Mouse (Mus musculus) intestine, embryonic 16.5 days (tissue): Measurements from ENCODE around the gene Prkn. TPM values are rescaled to one million over a fixed set of nuclear protein-coding genes. Genes with fewer than 3 reads are reported as not detected.

Experiments
- ATAC-seq: fragments of 200-750 bp; cut with Nextera tagmentation; 2 replicates; pipeline ENCODE4 v1.8.0; 2017; ENCODE audit warnings: moderate TSS enrichment, moderate library complexity
- H3K27ac ChIP-seq: fragments of 300-500 bp; sonication (generic); 2 replicates; pipeline ENCODE4 v1.5.1; 2014; ENCODE audit warnings: mild to moderate bottlenecking, low read length
- H3K27me3 ChIP-seq: fragments of 300-500 bp; sonication (generic); replicated peaks from 2 replicates; pipeline ENCODE4 v1.6.1; 2014; ENCODE audit warnings: low read length, control low read depth, mixed read lengths; ENCODE audit not compliant: control insufficient read depth, insufficient read depth
- H3K36me3 ChIP-seq: fragments of 300-500 bp; sonication (generic); 2 replicates; pipeline ENCODE4 v1.6.1; 2014; ENCODE audit warnings: low read length, control low read depth; ENCODE audit not compliant: control insufficient read depth, insufficient read depth
- H3K4me1 ChIP-seq: fragments of 300-500 bp; sonication (generic); 2 replicates; pipeline ENCODE4 v1.6.1; 2014; ENCODE audit warnings: low read length, control low read depth, mixed read lengths; ENCODE audit not compliant: control insufficient read depth, insufficient read depth
- H3K4me2 ChIP-seq: fragments of 300-500 bp; sonication (generic); 2 replicates; pipeline ENCODE4 v1.6.1; 2014; ENCODE audit warnings: low read depth, low read length, control low read depth
- H3K4me3 ChIP-seq: fragments of 300-500 bp; sonication (generic); 2 replicates; pipeline ENCODE4 v1.5.1; 2014; ENCODE audit warnings: mild to moderate bottlenecking, low read length
- H3K9ac ChIP-seq: fragments of 300-500 bp; sonication (generic); 2 replicates; pipeline ENCODE4 v1.6.1; 2014; ENCODE audit warnings: low read depth, low read length
- H3K9me3 ChIP-seq: fragments of 300-500 bp; sonication (generic); 2 replicates; pipeline ENCODE4 v1.6.1; 2016; ENCODE audit warnings: low read length, control low read depth; ENCODE audit not compliant: control insufficient read depth
- WGBS: fragments of 180-500 bp; shearing (Covaris S2); extraction: QIAGEN DNeasy Blood & Tissue Kit; methylation state at CpG from one replicate; pipeline ENCODE4 v1.1.7; 2014; 5-methylcytosine and 5-hydroxymethylcytosine counted together
- polyA plus RNA-seq: library from polyadenylated mRNA; unstranded; fragments of >200 nt; fragmentation: Nextera tagmentation; extraction: Ambion mirVana; gene quantifications from 2 replicates; pipeline ENCODE4 v1.2.1, GENCODE M21; 2015

Prkn gene
- polyA plus RNA-seq, 1 experiment from 2014 or later, result 1.3 TPM

GRCm38 (mm10) chr17:12030556-12031160 lies 1190.5 kb downstream of the Prkn start:
- no peaks in the 10 kb centered on the region for H3K9me3 ChIP-seq
- peaks cover 15% of the 10 kb centered on the region for H3K4me1 ChIP-seq
- 18% methylated on average over 11 of the region's 11 CpGs for WGBS
- no peak overlapping the region for H3K27ac ChIP-seq
- H3K9ac ChIP-seq, result no peak overlapping the region
- H3K27me3 ChIP-seq, result no peaks in the 10 kb centered on the region
- H3K4me3 ChIP-seq, result no peak overlapping the region
- peak; percentile 41 for ATAC-seq
- peak overlapping the region; percentile 14; the same call in 1 of the 2 replicates for H3K4me2 ChIP-seq
- no peaks in the 10 kb centered on the region for H3K36me3 ChIP-seq

GRCm38 (mm10) chr17:12031203-12031942 lies 1191.2 kb downstream of the Prkn start:
- Histone ChIP-seq H3K4me2 (peak overlapping the region; percentile 14; the same call in 1 of the 2 replicates), H3K9ac (no peak overlapping the region), H3K27ac (no peak overlapping the region), H3K27me3 (no peaks in the 10 kb centered on the region), H3K4me3 (no peak overlapping the region), H3K4me1 (peaks cover 15% of the 10 kb centered on the region), H3K9me3 (no peaks in the 10 kb centered on the region), H3K36me3 (no peaks in the 10 kb centered on the region)
- whole genome bisulfite sequencing, result 3% methylated on average over 10 of the region's 10 CpGs
- peak; percentile 41 for ATAC-seq

- WGBS, result 53% methylated on average over 10 of the region's 10 CpGs
- no peak overlapping the region for H3K4me2 ChIP-seq
Measured at GRCm38 (mm10) chr17:12032014-12032791, 1192.0 kb downstream of the Prkn start.

GRCm38 (mm10) chr17:12035386-12035785 lies 1195.2 kb downstream of the Prkn start:
- Histone ChIP-seq H3K27ac (no peak overlapping the region), H3K27me3 (no peaks in the 10 kb centered on the region), H3K9ac (no peak overlapping the region), H3K9me3 (no peaks in the 10 kb centered on the region), H3K4me3 (no peak overlapping the region), H3K36me3 (no peaks in the 10 kb centered on the region), H3K4me1 (peaks cover 12% of the 10 kb centered on the region), H3K4me2 (no peak overlapping the region)
- 55% methylated on average over 5 of the region's 5 CpGs for WGBS
- ATAC-seq, result no peak

More at GRCm38 (mm10) chr17:12032014-12032791, 1192.0 kb downstream of the Prkn start:
- H3K36me3 ChIP-seq, result no peaks in the 10 kb centered on the region
- H3K9me3 ChIP-seq, result no peaks in the 10 kb centered on the region
- no peak for ATAC-seq
- peaks cover 15% of the 10 kb centered on the region for H3K4me1 ChIP-seq
- no peak overlapping the region for H3K4me3 ChIP-seq
- no peaks in the 10 kb centered on the region for H3K27me3 ChIP-seq
- H3K27ac ChIP-seq, result no peak overlapping the region
- no peak overlapping the region for H3K9ac ChIP-seq

GRCm38 (mm10) chr17:12036205-12036604 lies 1196.0 kb downstream of the Prkn start:
- no peak overlapping the region for H3K4me3 ChIP-seq
- H3K9ac ChIP-seq, result no peak overlapping the region
- peaks cover 6% of the 10 kb centered on the region; the same call in 1 of the 2 replicates for H3K4me1 ChIP-seq
- 44% methylated on average over 6 of the region's 6 CpGs for WGBS
- ATAC-seq, result no peak
- no peaks in the 10 kb centered on the region for H3K36me3 ChIP-seq
- no peaks in the 10 kb centered on the region for H3K9me3 ChIP-seq
- no peak overlapping the region for H3K27ac ChIP-seq
- no peak overlapping the region for H3K4me2 ChIP-seq
- no peaks in the 10 kb centered on the region for H3K27me3 ChIP-seq

GRCm38 (mm10) chr17:12037065-12037464 lies 1196.9 kb downstream of the Prkn start:
- no peaks in the 10 kb centered on the region for H3K36me3 ChIP-seq
- peak; percentile 74 for ATAC-seq

GRCm38 (mm10) chr17:12037574-12037973 lies 1197.4 kb downstream of the Prkn start:
- Histone ChIP-seq H3K27me3 (no peaks in the 10 kb centered on the region), H3K27ac (no peak overlapping the region), H3K9me3 (no peaks in the 10 kb centered on the region), H3K4me2 (no peak overlapping the region), H3K4me3 (no peak overlapping the region), H3K9ac (no peak overlapping the region), H3K36me3 (no peaks in the 10 kb centered on the region), H3K4me1 (no peaks in the 10 kb centered on the region)
- WGBS, result 90% methylated on average over 2 of the region's 2 CpGs
- peak; percentile 69 for ATAC-seq

More at GRCm38 (mm10) chr17:12037065-12037464, 1196.9 kb downstream of the Prkn start:
- WGBS, result 60% methylated on average over 5 of the region's 5 CpGs
- no peaks in the 10 kb centered on the region for H3K9me3 ChIP-seq
- no peak overlapping the region for H3K9ac ChIP-seq
- H3K27me3 ChIP-seq, result no peaks in the 10 kb centered on the region
- no peak overlapping the region for H3K27ac ChIP-seq
- H3K4me2 ChIP-seq, result no peak overlapping the region
- no peaks in the 10 kb centered on the region for H3K4me1 ChIP-seq
- H3K4me3 ChIP-seq, result no peak overlapping the region

- H3K9me3 ChIP-seq, result no peaks in the 10 kb centered on the region
- H3K36me3 ChIP-seq, result no peaks in the 10 kb centered on the region
- H3K4me2 ChIP-seq, result no peak overlapping the region
- H3K4me3 ChIP-seq, result no peak overlapping the region
- no peak for ATAC-seq
- no peak overlapping the region for H3K27ac ChIP-seq
- no peaks in the 10 kb centered on the region for H3K27me3 ChIP-seq
- no peaks in the 10 kb centered on the region for H3K4me1 ChIP-seq
- WGBS, result 65% methylated on average over 6 of the region's 6 CpGs
- no peak overlapping the region for H3K9ac ChIP-seq
Measured at GRCm38 (mm10) chr17:12038499-12038898, 1198.3 kb downstream of the Prkn start.

- Histone ChIP-seq H3K27me3 (no peaks in the 10 kb centered on the region), H3K4me1 (no peaks in the 10 kb centered on the region), H3K36me3 (no peaks in the 10 kb centered on the region), H3K27ac (no peak overlapping the region), H3K4me3 (no peak overlapping the region), H3K9me3 (no peaks in the 10 kb centered on the region), H3K4me2 (no peak overlapping the region), H3K9ac (no peak overlapping the region)
- 1% methylated on average over 9 of the region's 9 CpGs for WGBS
- ATAC-seq, result peak; percentile 31; the same call in 1 of the 2 replicates
Measured at GRCm38 (mm10) chr17:12039188-12039587, 1199.0 kb downstream of the Prkn start.
